Mouse (Mus musculus) olfactory bulb, adult 2 months (tissue): Measurements from ENCODE around the gene 1700007K13Rik.
"Not testable (repeated sequence)": the region's sequence is repeated elsewhere in the genome, so short reads cannot be mapped to it uniquely, and the experiment has no call there.

Experiments used
- CTCF ChIP-seq: fragments of 200-500 bp; IDR thresholded peaks from 2 replicates; pipeline ENCODE4 v1.5.1; 2012; ENCODE audit warnings: low read depth, mild to moderate bottlenecking, low read length, moderate library complexity; ENCODE audit not compliant: insufficient read depth
- POLR2A ChIP-seq: fragments of 200-500 bp; IDR thresholded peaks from 2 replicates; pipeline ENCODE4 v1.6.1; 2012; ENCODE audit warnings: mild to moderate bottlenecking, low read depth, low read length, moderate library complexity; ENCODE audit not compliant: insufficient read depth

- TF ChIP-seq CTCF, POLR2A: not testable (repeated sequence)
Observed at GRCm38 (mm10) chr2:28472011-28472410, 5.9 kb upstream of the 1700007K13Rik start.
